Comparison of ENCODE assay signal across 8 mouse cellular contexts in the genomic region with DNA sequence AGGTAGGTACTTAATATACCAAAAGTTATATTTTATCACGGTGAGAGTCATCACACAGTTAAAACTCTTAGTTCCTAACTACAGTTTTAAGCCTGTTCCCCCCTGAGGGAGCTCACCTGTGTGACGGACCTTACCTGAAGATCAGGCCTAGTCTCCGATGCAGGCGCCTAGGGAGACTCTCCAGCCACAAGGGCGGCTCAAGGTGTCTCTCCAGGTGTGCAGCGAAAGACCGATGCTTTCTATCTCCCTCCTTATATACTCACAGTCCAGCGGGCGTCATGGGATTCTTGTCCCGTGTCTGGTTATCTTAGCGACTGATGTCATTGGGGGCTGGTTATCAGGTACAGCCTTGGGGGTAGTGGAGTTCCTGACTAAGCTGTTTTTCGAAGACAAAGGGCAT. TPM values are rescaled to one million over a fixed set of nuclear protein-coding genes. Genes with fewer than 3 reads are reported as not detected.
DNase-seq lines count a peak whose midpoint lies in the region; ATAC-seq and TF ChIP-seq lines count a peak whose summit lies in the region.

A gene (minus strand): TSS at position 232 of the 400 bp plus-strand sequence.

- H3K4me2 ChIP-seq in lung, embryonic 15.5 days = peak within 1 kb of the TSS; percentile 55
- H3K4me2 ChIP-seq in intestine, postnatal 0 days (replicated peaks; ENCODE audit: low read depth) = peak within 1 kb of the TSS; percentile 57

- H3K9ac ChIP-seq in lung, embryonic 15.5 days = peak within 1 kb of the TSS; percentile 52
- H3K9ac ChIP-seq in intestine, postnatal 0 days (ENCODE audit: low read depth, low read length) = peak within 1 kb of the TSS; percentile 46; the same call in 1 of the 2 replicates

- H3K4me3 ChIP-seq in lung, embryonic 15.5 days = peak within 1 kb of the TSS; percentile 53
- H3K4me3 ChIP-seq in intestine, postnatal 0 days (ENCODE audit: low read depth, low read length) = peak within 1 kb of the TSS; percentile 45

- ATAC-seq in lung, embryonic 15.5 days (ENCODE audit: borderline replicate concordance, extremely low read depth, low FRiP score, low TSS enrichment) = no peak
- ATAC-seq in common myeloid progenitor, adult 5-6 weeks (replicated peaks; ENCODE audit: low read depth, poor library complexity, severe bottlenecking) = no peak
- no peak for ATAC-seq in granulocyte monocyte progenitor cell, adult 5-6 weeks (replicated peaks; ENCODE audit: poor library complexity, severe bottlenecking)
- ATAC-seq in intestine, postnatal 0 days = no peak
- ATAC-seq in megakaryocyte-erythroid progenitor cell, adult 5-6 weeks (replicated peaks; ENCODE audit: low FRiP score, low TSS enrichment, poor library complexity, severe bottlenecking) = no peak

- H3K27ac ChIP-seq in lung, embryonic 15.5 days = peak within 1 kb of the TSS; percentile 94
- H3K27ac ChIP-seq in intestine, postnatal 0 days (ENCODE audit: low read depth, low read length) = peak within 1 kb of the TSS; percentile 82; the same call in 1 of the 2 replicates

- no peaks in the 10 kb centered on the region for H3K27me3 ChIP-seq in lung, embryonic 15.5 days
- H3K27me3 ChIP-seq in intestine, postnatal 0 days (replicated peaks; ENCODE audit: control insufficient read depth, insufficient read depth, low read length) = no peaks in the 10 kb centered on the region

- TF ChIP-seq CTCF in intestine, postnatal 0 days (IDR thresholded peaks at IDR 0.05; ENCODE audit: low read depth) = no peak

- 77% methylated on average over 12 of the region's 12 CpGs for WGBS in lung, embryonic 15.5 days
- 85% methylated on average over 12 of the region's 12 CpGs for WGBS in intestine, postnatal 0 days

- peaks cover 4% of the 10 kb centered on the region; the same call in 1 of the 2 replicates for H3K36me3 ChIP-seq in lung, embryonic 15.5 days
- H3K36me3 ChIP-seq in intestine, postnatal 0 days (ENCODE audit: control insufficient read depth, insufficient read depth) = no peaks in the 10 kb centered on the region

- H3K4me1 ChIP-seq in lung, embryonic 15.5 days = 0 out of 2 replicates have a peak, but pooled peaks cover 6% of the 10 kb centered on the region
- H3K4me1 ChIP-seq in intestine, postnatal 0 days (replicated peaks; ENCODE audit: control insufficient read depth, insufficient read depth, low read length) = no peaks in the 10 kb centered on the region

- no peak for DNase-seq in lung, postnatal 4 days
- no peak for DNase-seq in adipocyte (ENCODE audit: low spot score)
- no peak for DNase-seq in thymus, postnatal 14 days

- H3K9me3 ChIP-seq in lung, embryonic 15.5 days = no peaks in the 10 kb centered on the region
- no peaks in the 10 kb centered on the region for H3K9me3 ChIP-seq in intestine, postnatal 0 days (ENCODE audit: control insufficient read depth)

RNA-seq across cellular contexts. Expression of the gene that starts here (rescaled TPM):
- 549 and 553 TPM in 2 replicates for polyA plus RNA-seq in lung, embryonic 15.5 days (2015; fragmentation: Nextera tagmentation; extraction: Ambion mirVana)
- 569 and 640 TPM in 2 replicates for total RNA-seq in common myeloid progenitor, adult 5-6 weeks (2017)
- total RNA-seq in granulocyte monocyte progenitor cell, adult 5-6 weeks (2014; fragmentation: Nextera tagmentation) = 170 and 206 TPM in 2 replicates
- 712 and 733 TPM in 2 replicates for total RNA-seq in granulocyte monocyte progenitor cell, adult 5-6 weeks (2017)
- polyA plus RNA-seq in intestine, postnatal 0 days (2015; fragmentation: Nextera tagmentation; extraction: Ambion mirVana) = 459 and 483 TPM in 2 replicates
- 244 and 291 TPM in 2 replicates for total RNA-seq in megakaryocyte-erythroid progenitor cell, adult 5-6 weeks (2014; fragmentation: Nextera tagmentation)
- 999 and 1,143 TPM in 2 replicates for total RNA-seq in megakaryocyte-erythroid progenitor cell, adult 5-6 weeks (2017)
